Mouse (Mus musculus) brain, embryonic 14.5 days (tissue): Measurements from ENCODE around the gene Adh6b.

Source experiments
- CTCF ChIP-seq: fragments of 200-500 bp; IDR thresholded peaks from 2 replicates; pipeline ENCODE4 v1.5.1; 2012; ENCODE audit warnings: inconsistent platforms, mild to moderate bottlenecking, moderate library complexity, borderline replicate concordance; ENCODE audit not compliant: insufficient read depth, insufficient read length; ENCODE audit errors: extremely low read depth
- POLR2A ChIP-seq: fragments of 200-500 bp; IDR thresholded peaks from 2 replicates; pipeline ENCODE4 v1.6.1; 2012; ENCODE audit warnings: mild to moderate bottlenecking, inconsistent platforms, borderline replicate concordance; ENCODE audit not compliant: poor library complexity, insufficient read depth, insufficient read length, severe bottlenecking; ENCODE audit errors: extremely low read depth

- TF ChIP-seq POLR2A (no peak), CTCF (no peak)
Observed at GRCm38 (mm10) chr3:138373920-138374319, 32.3 kb downstream of the Adh6b start.
